Mouse (Mus musculus) ES-E14 (cell line): ENCODE measurements around the gene Ccdc57. TPM values are rescaled to one million over a fixed set of nuclear protein-coding genes. Genes with fewer than 3 reads are reported as not detected.

Source experiments
- DNase-seq: peaks from one replicate; pipeline ENCODE4 v3.0.0-alpha.2; 2013; ENCODE audit warnings: low read depth, low spot score
- H3K27ac ChIP-seq: 2 replicates; pipeline ENCODE4 v1.5.1; 2012; ENCODE audit warnings: low read depth, mild to moderate bottlenecking, low read length, moderate library complexity, mixed read lengths; ENCODE audit not compliant: poor library complexity, insufficient read depth, severe bottlenecking
- H3K36me3 ChIP-seq: 2 replicates; pipeline ENCODE4 v1.6.1; 2012; ENCODE audit warnings: mild to moderate bottlenecking, low read length, moderate library complexity, mixed read lengths; ENCODE audit not compliant: control insufficient read depth, poor library complexity, insufficient read depth, severe bottlenecking
- H3K4me1 ChIP-seq, 2 experiments: fragments of 150-350 bp in 1 of 2; sonication (generic) in 1 of 2; 2 replicates each; pipeline ENCODE4 v1.6.1; 2012; ENCODE audit warnings: low read length in 2 of 2, mild to moderate bottlenecking in 1 of 2, mixed read lengths in 1 of 2; ENCODE audit not compliant: control insufficient read depth in 2 of 2, insufficient read depth in 2 of 2, poor library complexity in 1 of 2
- H3K4me3 ChIP-seq, 2 experiments: fragments of 150-350 bp in 1 of 2; sonication (generic) in 1 of 2; 2 replicates each; pipeline ENCODE4 v1.5.1; 2012; ENCODE audit warnings: low read length in 2 of 2, low read depth in 1 of 2, mild to moderate bottlenecking in 1 of 2, mixed read lengths in 1 of 2; ENCODE audit not compliant: insufficient read depth in 1 of 2, poor library complexity in 1 of 2, severe bottlenecking in 1 of 2
- H3K9ac ChIP-seq: 2 replicates; pipeline ENCODE4 v1.6.1; 2012; ENCODE audit warnings: low read depth, mild to moderate bottlenecking, low read length, mixed read lengths; ENCODE audit not compliant: poor library complexity, insufficient read depth, severe bottlenecking
- H3K9me3 ChIP-seq: fragments of 150-350 bp; sonication (generic); 2 replicates; pipeline ENCODE4 v1.6.1; 2012; ENCODE audit warnings: low read depth, mild to moderate bottlenecking, low read length; ENCODE audit not compliant: control insufficient read depth, insufficient read depth
- CHD2 ChIP-seq: IDR thresholded peaks from 2 replicates; pipeline ENCODE4 v1.6.1; 2014; ENCODE audit warnings: mild to moderate bottlenecking, low read depth, low read length, inconsistent platforms
- HCFC1 ChIP-seq: IDR thresholded peaks from 2 replicates; pipeline ENCODE4 v1.6.1; 2012; ENCODE audit warnings: low read length, inconsistent platforms, borderline replicate concordance; ENCODE audit not compliant: insufficient read depth
- MAFK ChIP-seq: IDR thresholded peaks from 2 replicates; pipeline ENCODE4 v1.6.1; 2014; ENCODE audit warnings: mild to moderate bottlenecking, low read depth, low read length, inconsistent platforms; ENCODE audit not compliant: insufficient read depth
- ZC3H11A ChIP-seq: IDR thresholded peaks from 2 replicates; pipeline ENCODE4 v1.6.1; 2012; ENCODE audit warnings: low read depth, mild to moderate bottlenecking, inconsistent platforms, low read length, borderline replicate concordance
- ZNF384 ChIP-seq: IDR thresholded peaks from 2 replicates; pipeline ENCODE4 v1.6.1; 2012; ENCODE audit warnings: low read depth, low read length, inconsistent platforms
- in situ Hi-C, 2 experiments: fragments of 600-800 bp; cut with MboI; formaldehyde crosslinking; loops; one replicate each; pipeline ENCODE4 v1.15.1; 2025; ENCODE audit warnings: low sequenced_read_pairs in 2 of 2, inconsistent platforms in 1 of 2; ENCODE audit not compliant: unreplicated experiment in 2 of 2
- total RNA-seq: library from RNA; depleted of rRNA; stranded (reverse); fragments of 300-350 nt; gene quantifications from 2 replicates; pipeline ENCODE4 v1.2.3, GENCODE M21; 2012

The Ccdc57 gene
- total RNA-seq, 1 experiment, result 1.8 TPM

GRCm38 (mm10) chr11:120960248-120960647 lies 27.6 kb upstream of the Ccdc57 start:
- Histone ChIP-seq H3K9ac (no peak overlapping the region), H3K4me1 (peaks cover 6 to 28% of the 10 kb centered on the region in 2 experiments), H3K27ac (no peak overlapping the region), H3K4me3 (no peak overlapping the region), H3K36me3 (peaks cover 67% of the 10 kb centered on the region), H3K9me3 (no peaks in the 10 kb centered on the region)
- in situ Hi-C loops, result no loop called here
- TF ChIP-seq MAFK, result no peak
- no peak for TF ChIP-seq ZC3H11A
- no peak for TF ChIP-seq CHD2
- no peak for TF ChIP-seq ZNF384
- TF ChIP-seq HCFC1, result no peak
- no peak for DNase-seq

GRCm38 (mm10) chr11:120959564-120959963 lies 26.9 kb upstream of the Ccdc57 start:
- no peaks in the 10 kb centered on the region for H3K9me3 ChIP-seq
- no peak overlapping the region for H3K4me3 ChIP-seq
- peaks cover 1 to 26% of the 10 kb centered on the region in 2 experiments for H3K4me1 ChIP-seq
- no peak overlapping the region for H3K9ac ChIP-seq
- peaks cover 65% of the 10 kb centered on the region for H3K36me3 ChIP-seq
- in situ Hi-C loops, result no loop called here
- DNase-seq, result no peak
- TF ChIP-seq CHD2 (no peak), MAFK (no peak), ZNF384 (no peak), ZC3H11A (no peak), HCFC1 (no peak)
- H3K27ac ChIP-seq, result no peak overlapping the region

- peaks cover 65% of the 10 kb centered on the region for H3K36me3 ChIP-seq
- in situ Hi-C loops, result no loop called here
- no peak overlapping the region for H3K27ac ChIP-seq
These were observed 26.4 kb upstream of the Ccdc57 start for GRCm38 (mm10) chr11:120959066-120959465.

GRCm38 (mm10) chr11:120957731-120958257 lies 25.1 kb upstream of the Ccdc57 start:
- H3K9ac ChIP-seq, result no peak overlapping the region
- H3K36me3 ChIP-seq, result peaks cover 54% of the 10 kb centered on the region
- DNase-seq, result no peak
- H3K4me1 ChIP-seq, result peaks cover 5 to 33% of the 10 kb centered on the region in 2 experiments
- no peak for TF ChIP-seq ZC3H11A
- TF ChIP-seq HCFC1, result no peak
- no peak for TF ChIP-seq MAFK
- TF ChIP-seq CHD2, result no peak
- no peak for TF ChIP-seq ZNF384
- H3K9me3 ChIP-seq, result no peaks in the 10 kb centered on the region
- 0 out of 4 replicates have a peak overlapping the region, but pooled peaks of 1 of the 2 experiments have one; percentile 8 for H3K4me3 ChIP-seq
- in situ Hi-C loops, result no loop called here
- no peak overlapping the region for H3K27ac ChIP-seq

More at GRCm38 (mm10) chr11:120959066-120959465, 26.4 kb upstream of the Ccdc57 start:
- TF ChIP-seq ZC3H11A (no peak), ZNF384 (no peak), HCFC1 (no peak), CHD2 (no peak), MAFK (no peak)
- no peak for DNase-seq
- no peak overlapping the region for H3K4me3 ChIP-seq
- H3K9ac ChIP-seq, result no peak overlapping the region
- H3K9me3 ChIP-seq, result no peaks in the 10 kb centered on the region
- H3K4me1 ChIP-seq, result peaks cover 1 to 23% of the 10 kb centered on the region in 2 experiments; a peak in 3 of 4 replicates
